In the genomic region with DNA sequence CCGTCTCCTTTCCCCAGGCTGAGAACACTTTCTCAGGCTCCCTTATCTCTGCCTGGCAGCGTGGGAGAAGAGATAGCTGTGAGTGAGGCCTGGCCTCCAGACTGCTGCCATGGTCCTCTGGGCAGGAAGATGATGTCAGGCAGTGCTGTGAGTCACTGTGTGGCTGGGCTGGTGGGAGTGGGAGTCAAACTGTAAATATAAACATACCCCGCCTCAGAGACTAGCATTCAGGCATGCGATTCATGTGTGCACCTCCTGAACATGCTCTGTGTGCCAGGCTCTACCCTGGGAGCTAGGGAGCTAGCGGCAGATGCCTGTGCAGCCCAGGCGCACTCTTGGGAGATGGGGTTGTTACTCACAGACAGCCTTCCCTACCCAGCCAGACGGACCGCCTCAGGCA, we compare ENCODE assay signal across 13 mouse cellular contexts. TPM values are rescaled to one million over a fixed set of nuclear protein-coding genes. Genes with fewer than 3 reads are reported as not detected.
DNase-seq lines count a peak whose midpoint lies in the region; ATAC-seq lines count a peak whose summit lies in the region.
"Had no signal": no experiment of that assay in that cellular context is flagged by ENCODE, and none has a peak within 500 bp of the region (broad histone marks: within the 10 kb centered on the region; RNA-seq: fewer than 3 reads in every experiment).

No protein-coding gene starts in this region.

- no peaks in the 10 kb centered on the region for H3K27me3 ChIP-seq in limb, embryonic 13.5 days
- H3K27me3 ChIP-seq: lung, embryonic 15.5 days had no signal

- no peak overlapping the region for H3K4me3 ChIP-seq in limb, embryonic 13.5 days
- H3K4me3 ChIP-seq: lung, embryonic 15.5 days had no signal

- WGBS in limb, embryonic 13.5 days: 44% methylated on average over 8 of the region's 8 CpGs

- H3K9me3 ChIP-seq in limb, embryonic 13.5 days: no peaks in the 10 kb centered on the region
- H3K9me3 ChIP-seq: lung, embryonic 15.5 days had no signal

- no peaks in the 10 kb centered on the region for H3K36me3 ChIP-seq in limb, embryonic 13.5 days
- H3K36me3 ChIP-seq: lung, embryonic 15.5 days had no signal

- H3K27ac ChIP-seq in limb, embryonic 13.5 days: peak overlapping the region; percentile 22; the same call in 1 of the 2 replicates
- H3K27ac ChIP-seq: lung, embryonic 15.5 days had no signal

- DNase-seq in adrenal gland, postnatal 10 days: peak; percentile 45
- no peak for DNase-seq in adrenal gland, postnatal 25 days
- peak; percentile 5 to 25 for DNase-seq in layer of hippocampus, adult 18-20 months (ENCODE audit: low spot score in 2 of 2)
- DNase-seq in layer of hippocampus, adult 11-12 months (ENCODE audit: low spot score): no peak
- peak; percentile 37 for DNase-seq in brain, adult 2 months (ENCODE audit: low read depth, low spot score)
- no peak for DNase-seq in gastrocnemius, adult 18-20 months (ENCODE audit: low spot score)
- DNase-seq: B cell, adult 2 months; thymus, postnatal 25 days had no signal

- ATAC-seq in limb, embryonic 13.5 days (ENCODE audit: low FRiP score, low read depth): no peak
- no peak for ATAC-seq in activated CD4-positive, CD25-positive, alpha-beta regulatory T cell, adult 4 months
- ATAC-seq: inflammation-experienced regulatory T-cells, adult 6 months had no signal

- H3K4me2 ChIP-seq in limb, embryonic 13.5 days (replicated peaks): no peak overlapping the region
- H3K4me2 ChIP-seq: lung, embryonic 15.5 days had no signal

- no peak overlapping the region for H3K9ac ChIP-seq in limb, embryonic 13.5 days
- H3K9ac ChIP-seq: lung, embryonic 15.5 days had no signal

- peaks cover 37% of the 10 kb centered on the region for H3K4me1 ChIP-seq in limb, embryonic 13.5 days

RNA-seq across cellular contexts. Expression of gene Krt79, which starts 1.8 kb away (rescaled TPM):
- 1 to 10 TPM; 3.8 to 5.3 TPM for total RNA-seq in adrenal gland, postnatal 10 days (2021)
- total RNA-seq in adrenal gland, postnatal 25 days (2021): 0.57 and 0.76 TPM in 2 replicates
- under 1 TPM; 0.20 to 0.45 TPM for total RNA-seq in layer of hippocampus, adult 18-20 months (2021)
- polyA plus RNA-seq in limb, embryonic 13.5 days (2015; fragmentation: Nextera tagmentation; extraction: Ambion mirVana): 0.15 and 0.20 TPM in 2 replicates
- not detected for polyA plus RNA-seq in activated CD4-positive, CD25-positive, alpha-beta regulatory T cell, adult 4 months (2017; shearing (Covaris generic))
- under 1 TPM in 1 of 2 experiments, not detected in 1; 0.28 TPM for total RNA-seq in gastrocnemius, adult 18-20 months (2021)
- polyA plus RNA-seq: frontal cortex, adult 2 months; inflammation-experienced regulatory T-cells, adult 6 months had no signal

RNA-seq across cellular contexts. Expression of gene Krt78, which starts 12.1 kb away (rescaled TPM):
- total RNA-seq in adrenal gland, postnatal 10 days (2021): under 1 TPM in 1 of 2 experiments, not detected in 1; 0.09 TPM
- not detected in 2 replicates for total RNA-seq in adrenal gland, postnatal 25 days (2021)
- not detected for total RNA-seq in layer of hippocampus, adult 18-20 months (2021)
- polyA plus RNA-seq in limb, embryonic 13.5 days (2015; fragmentation: Nextera tagmentation; extraction: Ambion mirVana): 0.06 TPM in 1 of 2 replicates, not detected in the other
- not detected for polyA plus RNA-seq in activated CD4-positive, CD25-positive, alpha-beta regulatory T cell, adult 4 months (2017; shearing (Covaris generic))
- total RNA-seq in gastrocnemius, adult 18-20 months (2021): not detected
- polyA plus RNA-seq: frontal cortex, adult 2 months; inflammation-experienced regulatory T-cells, adult 6 months had no signal

RNA-seq across cellular contexts. Expression of gene Krt4, which starts 17.4 kb away (rescaled TPM):
- under 1 TPM in 1 of 2 experiments, not detected in 1; 0.18 TPM for total RNA-seq in adrenal gland, postnatal 10 days (2021)
- not detected in 2 replicates for total RNA-seq in adrenal gland, postnatal 25 days (2021)
- total RNA-seq in layer of hippocampus, adult 18-20 months (2021): not detected
- 4.1 and 6.3 TPM in 2 replicates for polyA plus RNA-seq in limb, embryonic 13.5 days (2015; fragmentation: Nextera tagmentation; extraction: Ambion mirVana)
- polyA plus RNA-seq in activated CD4-positive, CD25-positive, alpha-beta regulatory T cell, adult 4 months (2017; shearing (Covaris generic)): not detected
- total RNA-seq in gastrocnemius, adult 18-20 months (2021): not detected
- polyA plus RNA-seq: frontal cortex, adult 2 months; inflammation-experienced regulatory T-cells, adult 6 months had no signal

RNA-seq across cellular contexts. Expression of gene Krt76, which starts 49.2 kb away (rescaled TPM):
- total RNA-seq in adrenal gland, postnatal 10 days (2021): not detected
- total RNA-seq in adrenal gland, postnatal 25 days (2021): not detected in 2 replicates
- total RNA-seq in layer of hippocampus, adult 18-20 months (2021): not detected
- not detected in 2 replicates for polyA plus RNA-seq in limb, embryonic 13.5 days (2015; fragmentation: Nextera tagmentation; extraction: Ambion mirVana)
- polyA plus RNA-seq in activated CD4-positive, CD25-positive, alpha-beta regulatory T cell, adult 4 months (2017; shearing (Covaris generic)): not detected
- not detected for total RNA-seq in gastrocnemius, adult 18-20 months (2021)
- polyA plus RNA-seq: frontal cortex, adult 2 months; inflammation-experienced regulatory T-cells, adult 6 months; lung, embryonic 15.5 days had no signal

Comparison
In these comparisons a context has a peak if more than half of its experiments do, and no peak if none do; other contexts are left out.
1. DNase-seq: peak in adrenal gland, postnatal 10 days (single experiment), layer of hippocampus, adult 18-20 months (2 of 2) and brain, adult 2 months (single experiment); none in adrenal gland, postnatal 25 days (single experiment), layer of hippocampus, adult 11-12 months (single experiment) and gastrocnemius, adult 18-20 months (single experiment).